Mouse (Mus musculus) kidney, adult 2 months (tissue): ENCODE data around the gene Plch2.

Source experiments
- CTCF ChIP-seq: fragments of 200-500 bp; conservative IDR thresholded peaks from 2 replicates; pipeline ENCODE4 v1.5.1; 2011; ENCODE audit warnings: low read depth, mild to moderate bottlenecking, control low read depth, low read length, moderate library complexity, mixed read lengths; ENCODE audit not compliant: insufficient read depth, insufficient read length
- POLR2A ChIP-seq: fragments of 200-500 bp; IDR thresholded peaks from one replicate; pipeline ENCODE4 v1.6.1; 2011; ENCODE audit warnings: low read depth, low read length, control low read depth

DNA sequence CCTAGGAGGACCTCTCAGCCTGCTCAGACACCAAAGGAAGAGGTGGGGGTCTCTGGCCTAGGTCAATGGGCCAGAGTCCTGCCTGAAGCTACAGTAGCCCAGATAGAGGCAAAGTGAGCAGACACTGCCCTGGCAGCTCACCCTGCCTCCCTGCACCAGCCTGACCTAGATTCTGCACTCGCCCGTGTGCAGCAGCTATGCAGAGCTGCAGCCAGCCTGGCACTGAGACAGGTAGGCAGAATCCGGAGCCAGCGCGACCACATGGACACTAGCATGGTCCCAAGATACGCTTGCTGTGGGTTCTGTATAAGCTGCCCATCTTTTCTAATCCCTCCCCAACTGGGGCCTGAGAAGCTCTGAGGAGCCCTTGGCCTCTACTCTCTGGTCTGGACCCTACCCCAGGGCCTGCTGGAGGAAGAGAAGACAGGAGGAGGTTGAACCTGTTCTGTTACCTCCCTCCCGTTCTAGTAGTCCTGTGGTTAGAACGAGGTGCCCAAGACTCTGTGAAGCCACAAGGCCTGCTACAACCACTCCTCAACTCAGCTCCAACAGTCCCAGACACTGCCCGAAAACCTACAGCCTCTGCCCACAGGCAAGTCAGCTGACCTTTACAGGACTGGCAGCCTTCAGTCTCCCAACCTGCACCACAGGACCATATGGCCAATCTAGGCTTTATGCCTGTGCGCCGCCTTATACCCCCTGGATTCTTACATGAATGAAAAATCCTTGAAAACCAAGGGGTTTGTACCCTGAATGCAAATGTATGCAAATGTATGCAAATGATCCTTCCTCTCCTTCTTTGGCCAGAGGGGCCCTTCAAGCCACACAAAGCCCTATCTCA, 32.2 kb downstream of the Plch2 start:
- TF ChIP-seq POLR2A (no peak), CTCF (no peak)
